Mouse (Mus musculus) hindbrain, embryonic 13.5 days (tissue): ENCODE measurements around the gene Faf1. TPM values are rescaled to one million over a fixed set of nuclear protein-coding genes. Genes with fewer than 3 reads are reported as not detected.

Source experiments
- ATAC-seq: fragments of 200-750 bp; cut with Nextera tagmentation; 2 replicates; pipeline ENCODE4 v1.8.0; 2017; ENCODE audit warnings: moderate TSS enrichment; ENCODE audit not compliant: low FRiP score
- H3K27ac ChIP-seq: fragments of 300-500 bp; sonication (generic); 2 replicates; pipeline ENCODE4 v1.5.1; 2015; ENCODE audit warnings: inconsistent platforms, mild to moderate bottlenecking, moderate library complexity
- H3K27me3 ChIP-seq: fragments of 300-500 bp; sonication (generic); 2 replicates; pipeline ENCODE4 v1.6.1; 2015; ENCODE audit warnings: mild to moderate bottlenecking, inconsistent platforms
- H3K36me3 ChIP-seq: fragments of 300-500 bp; sonication (generic); 2 replicates; pipeline ENCODE4 v1.6.1; 2015; ENCODE audit warnings: mild to moderate bottlenecking, inconsistent platforms
- H3K4me1 ChIP-seq: fragments of 300-500 bp; sonication (generic); replicated peaks from 2 replicates; pipeline ENCODE4 v1.6.1; 2015; ENCODE audit warnings: inconsistent platforms
- H3K4me2 ChIP-seq: fragments of 300-500 bp; sonication (generic); 2 replicates; pipeline ENCODE4 v1.6.1; 2015; ENCODE audit warnings: inconsistent platforms, mild to moderate bottlenecking, moderate library complexity
- H3K4me3 ChIP-seq: fragments of 300-500 bp; sonication (generic); 2 replicates; pipeline ENCODE4 v1.5.1; 2015; ENCODE audit warnings: mild to moderate bottlenecking, inconsistent platforms
- H3K9ac ChIP-seq: fragments of 300-500 bp; sonication (generic); 2 replicates; pipeline ENCODE4 v1.6.1; 2015; ENCODE audit warnings: mild to moderate bottlenecking, inconsistent platforms
- H3K9me3 ChIP-seq: fragments of 300-500 bp; sonication (generic); 2 replicates; pipeline ENCODE4 v1.6.1; 2016; ENCODE audit warnings: inconsistent platforms
- WGBS: fragments of 180-500 bp; shearing (Covaris S2); methylation state at CpG from one replicate; pipeline ENCODE4 v1.1.7; 2015; 5-methylcytosine and 5-hydroxymethylcytosine counted together
- polyA plus RNA-seq: library from polyadenylated mRNA; unstranded; fragments of >200 nt; fragmentation: Nextera tagmentation; extraction: Ambion mirVana; gene quantifications from 2 replicates; pipeline ENCODE4 v1.2.1, GENCODE M21; 2015

Gene Faf1
- polyA plus RNA-seq, result 32.0 and 32.6 TPM in 2 replicates

DNA sequence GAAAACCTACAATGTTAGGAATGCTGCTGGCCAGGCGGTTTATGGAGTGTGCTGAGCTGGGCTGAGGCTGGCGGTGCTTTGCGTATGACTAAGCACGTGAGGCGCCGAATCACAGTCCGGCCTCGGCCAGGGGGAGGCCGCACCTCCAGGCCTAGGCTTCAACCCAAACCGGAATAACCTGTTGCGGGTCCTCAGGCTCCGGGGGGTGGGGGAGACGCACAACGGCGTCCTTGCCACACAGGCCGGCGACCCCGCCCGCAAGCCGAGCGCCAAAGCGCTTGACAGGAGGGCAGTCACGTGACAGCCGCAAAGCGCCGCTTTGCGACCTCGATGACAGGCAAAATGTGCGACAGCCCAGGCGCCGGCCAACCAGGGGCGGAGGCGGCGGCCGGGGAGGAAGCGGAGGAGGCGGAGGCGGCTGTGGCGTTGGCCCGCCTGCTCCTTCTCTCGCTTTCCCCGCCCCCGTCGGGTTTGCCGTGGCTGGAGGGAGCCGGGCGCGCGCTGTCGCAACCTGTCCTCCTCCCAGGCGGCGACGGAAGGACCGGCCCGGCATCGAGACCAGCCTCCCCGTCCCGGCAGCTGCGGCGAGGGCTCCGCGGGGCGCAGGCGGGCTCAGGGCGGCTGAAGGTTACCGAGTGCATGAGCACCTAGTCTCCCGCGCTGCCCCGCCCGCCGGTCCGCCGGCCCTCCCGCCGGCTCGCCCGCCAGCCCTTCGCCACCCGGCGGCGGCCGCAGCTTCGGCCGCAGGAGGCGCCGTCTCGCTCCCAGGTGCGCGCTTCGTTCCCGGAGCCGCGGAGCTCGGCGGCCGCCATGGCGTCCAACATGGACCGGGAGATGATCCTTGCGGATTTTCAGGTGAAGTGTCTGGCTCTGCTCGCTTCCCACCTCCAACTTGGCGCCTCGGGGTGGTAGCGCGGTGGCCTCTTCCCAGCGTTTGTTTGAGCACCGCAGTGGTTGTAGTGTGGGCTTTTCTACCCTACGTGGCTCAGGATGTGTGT is at the start of gene Faf1:
Gene Faf1, plus strand, starts transcription at position 371 of the 998 bp plus-strand sequence.
- Histone ChIP-seq H3K4me3 (peak within 1 kb of the TSS; percentile 85), H3K27me3 (0 out of 2 replicates have a peak, but pooled peaks cover 3% of the 10 kb centered on the region), H3K4me1 (peaks cover 8% of the 10 kb centered on the region), H3K27ac (peak within 1 kb of the TSS; percentile 97), H3K9me3 (no peaks in the 10 kb centered on the region), H3K9ac (peak within 1 kb of the TSS; percentile 92), H3K4me2 (peak within 1 kb of the TSS; percentile 61), H3K36me3 (no peaks in the 10 kb centered on the region)
- WGBS, result under 1% methylated on average over 88 of the region's 107 CpGs
- ATAC-seq, result peak; percentile 98

GRCm38 (mm10) chr4:109630215-109630614 is 46.2 kb upstream of the Faf1 start:
- Histone ChIP-seq H3K4me3 (no peak overlapping the region), H3K27ac (no peak overlapping the region), H3K27me3 (no peaks in the 10 kb centered on the region), H3K9me3 (no peaks in the 10 kb centered on the region), H3K36me3 (no peaks in the 10 kb centered on the region), H3K4me1 (no peaks in the 10 kb centered on the region), H3K4me2 (no peak overlapping the region), H3K9ac (no peak overlapping the region)
- WGBS, result 74% methylated on average over 2 of the region's 2 CpGs
- ATAC-seq, result no peak

GRCm38 (mm10) chr4:109631029-109631428 is 45.4 kb upstream of the Faf1 start:
- no peaks in the 10 kb centered on the region for H3K4me1 ChIP-seq
- no peak for ATAC-seq
- no peak overlapping the region for H3K4me3 ChIP-seq
- 87% methylated on average over 4 of the region's 4 CpGs for WGBS
- no peaks in the 10 kb centered on the region for H3K36me3 ChIP-seq
- H3K9ac ChIP-seq, result no peak overlapping the region
- no peak overlapping the region for H3K4me2 ChIP-seq
- H3K9me3 ChIP-seq, result no peaks in the 10 kb centered on the region
- no peak overlapping the region for H3K27ac ChIP-seq
- no peaks in the 10 kb centered on the region for H3K27me3 ChIP-seq

- Histone ChIP-seq H3K4me1 (no peaks in the 10 kb centered on the region), H3K27ac (no peak overlapping the region), H3K9ac (no peak overlapping the region), H3K36me3 (no peaks in the 10 kb centered on the region), H3K4me3 (no peak overlapping the region), H3K27me3 (no peaks in the 10 kb centered on the region), H3K4me2 (no peak overlapping the region), H3K9me3 (no peaks in the 10 kb centered on the region)
- ATAC-seq, result no peak
- WGBS, result 94% methylated on average over 2 of the region's 2 CpGs
These were observed 41.4 kb upstream of the Faf1 start for GRCm38 (mm10) chr4:109634971-109635370.

DNA sequence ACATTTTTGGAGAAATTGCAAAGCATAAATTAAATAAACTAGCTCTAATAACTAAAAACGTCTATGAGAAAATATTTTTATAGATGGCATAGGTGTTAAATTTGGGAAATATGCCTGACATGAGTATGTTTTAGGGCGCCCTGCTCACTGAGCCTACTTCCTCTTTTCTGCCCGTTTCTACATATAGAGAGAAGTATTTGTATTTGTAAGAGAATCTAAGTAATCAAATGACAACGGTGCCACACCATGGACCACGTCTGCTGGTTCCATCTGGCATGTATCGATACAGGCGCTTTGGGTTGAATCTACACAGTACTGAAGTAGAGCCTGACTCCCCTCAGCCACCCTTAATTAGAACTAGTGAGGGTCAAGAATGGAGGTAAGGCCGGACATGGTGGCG is 37.0 kb upstream of the Faf1 start:
- no peak overlapping the region for H3K4me3 ChIP-seq
- 93% methylated on average over 9 of the region's 9 CpGs for WGBS
- no peaks in the 10 kb centered on the region for H3K9me3 ChIP-seq
- no peaks in the 10 kb centered on the region for H3K4me1 ChIP-seq
- no peak overlapping the region for H3K9ac ChIP-seq
- ATAC-seq, result no peak
- H3K27ac ChIP-seq, result no peak overlapping the region
- H3K27me3 ChIP-seq, result no peaks in the 10 kb centered on the region
- no peak overlapping the region for H3K4me2 ChIP-seq
- no peaks in the 10 kb centered on the region for H3K36me3 ChIP-seq

GRCm38 (mm10) chr4:109640141-109640540 is 36.2 kb upstream of the Faf1 start:
- H3K27me3 ChIP-seq, result no peaks in the 10 kb centered on the region
- WGBS, result 95% methylated on average over 7 of the region's 7 CpGs
- H3K4me2 ChIP-seq, result no peak overlapping the region
- no peaks in the 10 kb centered on the region for H3K4me1 ChIP-seq
- no peak overlapping the region for H3K27ac ChIP-seq
- no peak overlapping the region for H3K4me3 ChIP-seq
- H3K9me3 ChIP-seq, result no peaks in the 10 kb centered on the region
- no peak overlapping the region for H3K9ac ChIP-seq
- H3K36me3 ChIP-seq, result no peaks in the 10 kb centered on the region
- ATAC-seq, result no peak

DNA sequence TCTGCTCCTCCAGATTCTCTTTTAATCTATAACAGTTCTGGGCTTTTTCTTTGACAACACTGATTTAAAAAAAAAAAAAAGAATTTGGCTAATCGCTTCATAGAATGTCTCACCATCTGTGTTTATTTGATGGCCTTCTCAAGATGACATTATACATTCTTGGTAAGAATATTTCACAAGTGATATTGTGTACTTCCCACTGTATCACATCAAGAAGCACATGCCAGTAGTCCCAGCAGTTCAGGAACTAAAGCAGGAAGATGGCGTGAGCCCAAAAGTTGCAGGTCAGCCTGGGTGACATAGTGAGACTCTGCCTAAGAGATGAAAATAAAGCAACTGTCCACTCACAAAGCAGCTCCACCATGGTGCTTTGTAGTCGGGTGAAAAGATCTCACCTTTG is 34.9 kb upstream of the Faf1 start:
- 74% methylated on average over 3 of the region's 3 CpGs for WGBS
- H3K4me3 ChIP-seq, result no peak overlapping the region
- no peak overlapping the region for H3K9ac ChIP-seq
- ATAC-seq, result no peak
- H3K27ac ChIP-seq, result no peak overlapping the region
- no peaks in the 10 kb centered on the region for H3K27me3 ChIP-seq
- no peak overlapping the region for H3K4me2 ChIP-seq
- no peaks in the 10 kb centered on the region for H3K36me3 ChIP-seq
- no peaks in the 10 kb centered on the region for H3K4me1 ChIP-seq
- no peaks in the 10 kb centered on the region for H3K9me3 ChIP-seq

- Histone ChIP-seq H3K4me2 (no peak overlapping the region), H3K4me1 (no peaks in the 10 kb centered on the region), H3K27me3 (peaks cover 11% of the 10 kb centered on the region), H3K27ac (no peak overlapping the region), H3K36me3 (no peaks in the 10 kb centered on the region), H3K9me3 (no peaks in the 10 kb centered on the region), H3K9ac (no peak overlapping the region), H3K4me3 (no peak overlapping the region)
- no peak for ATAC-seq
- WGBS, result 82% methylated on average over 4 of the region's 4 CpGs
These were observed 29.1 kb upstream of the Faf1 start for GRCm38 (mm10) chr4:109647281-109647680.

DNA sequence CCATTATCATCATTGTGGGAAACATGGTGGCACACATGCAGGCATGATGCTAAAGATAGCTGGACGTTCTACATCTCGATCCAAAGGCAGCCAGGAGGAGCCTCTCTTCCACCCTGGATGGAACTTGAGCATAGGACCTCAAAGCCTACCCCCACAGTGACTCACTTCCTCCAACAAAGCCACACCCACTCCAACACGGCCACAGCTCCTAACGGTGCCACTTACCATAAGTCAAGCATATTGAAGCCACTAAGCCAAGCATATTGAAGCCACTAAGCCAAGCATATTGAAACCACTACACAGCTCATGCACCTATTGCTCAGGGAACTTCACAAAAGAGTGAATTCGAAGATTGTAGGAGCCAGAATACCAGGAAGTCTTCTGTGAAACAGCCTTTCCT is 27.1 kb upstream of the Faf1 start:
- Histone ChIP-seq H3K4me2 (no peak overlapping the region), H3K4me1 (no peaks in the 10 kb centered on the region), H3K4me3 (no peak overlapping the region), H3K9me3 (no peaks in the 10 kb centered on the region), H3K27me3 (peaks cover 21% of the 10 kb centered on the region), H3K27ac (no peak overlapping the region), H3K36me3 (no peaks in the 10 kb centered on the region), H3K9ac (no peak overlapping the region)
- 85% methylated on average over 5 of the region's 5 CpGs for WGBS
- ATAC-seq, result no peak

DNA sequence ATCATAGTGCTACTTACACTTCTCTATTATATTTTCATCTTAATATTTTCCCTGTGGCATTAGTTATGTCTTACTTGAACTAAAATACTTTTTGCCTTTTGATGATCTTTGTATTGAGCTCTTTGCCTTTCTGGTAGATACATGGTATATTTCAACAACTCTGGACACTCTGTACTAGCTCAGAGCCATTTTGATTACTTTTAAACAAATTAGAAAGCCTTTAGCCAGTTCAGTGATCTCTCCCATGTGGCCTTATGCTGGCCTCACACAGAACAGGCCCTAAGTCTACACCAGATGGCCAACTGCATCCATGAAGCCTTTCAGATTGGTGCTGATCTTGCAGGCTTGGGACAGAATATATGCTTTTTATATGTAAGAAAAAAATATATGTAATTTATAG is 23.1 kb upstream of the Faf1 start:
- H3K27me3 ChIP-seq, result peaks cover 58% of the 10 kb centered on the region
- no peak overlapping the region for H3K9ac ChIP-seq
- H3K4me2 ChIP-seq, result no peak overlapping the region
- no peak for ATAC-seq
- H3K9me3 ChIP-seq, result no peaks in the 10 kb centered on the region
- H3K36me3 ChIP-seq, result no peaks in the 10 kb centered on the region
- H3K4me3 ChIP-seq, result no peak overlapping the region
- H3K27ac ChIP-seq, result no peak overlapping the region
- peaks cover 12% of the 10 kb centered on the region for H3K4me1 ChIP-seq

GRCm38 (mm10) chr4:109654701-109655100 is 21.7 kb upstream of the Faf1 start:
- H3K4me3 ChIP-seq, result no peak overlapping the region
- no peaks in the 10 kb centered on the region for H3K9me3 ChIP-seq
- ATAC-seq, result no peak
- no peak overlapping the region for H3K9ac ChIP-seq
- WGBS, result 58% methylated on average over 2 of the region's 2 CpGs
- H3K4me2 ChIP-seq, result no peak overlapping the region
- H3K4me1 ChIP-seq, result peaks cover 12% of the 10 kb centered on the region
- H3K27ac ChIP-seq, result no peak overlapping the region
- no peaks in the 10 kb centered on the region for H3K36me3 ChIP-seq
- H3K27me3 ChIP-seq, result peaks cover 71% of the 10 kb centered on the region

GRCm38 (mm10) chr4:109655738-109656137 is 20.6 kb upstream of the Faf1 start:
- no peak for ATAC-seq
- Histone ChIP-seq H3K9ac (no peak overlapping the region), H3K36me3 (no peaks in the 10 kb centered on the region), H3K4me1 (peaks cover 12% of the 10 kb centered on the region), H3K4me3 (no peak overlapping the region), H3K4me2 (no peak overlapping the region), H3K27ac (no peak overlapping the region), H3K9me3 (no peaks in the 10 kb centered on the region), H3K27me3 (peaks cover 75% of the 10 kb centered on the region)
- WGBS, result 34% methylated on average over 2 of the region's 2 CpGs

GRCm38 (mm10) chr4:109656301-109656700 is 20.1 kb upstream of the Faf1 start:
- peaks cover 80% of the 10 kb centered on the region for H3K27me3 ChIP-seq
- H3K4me3 ChIP-seq, result no peak overlapping the region
- no peak overlapping the region for H3K9ac ChIP-seq
- H3K36me3 ChIP-seq, result no peaks in the 10 kb centered on the region
- H3K4me1 ChIP-seq, result peaks cover 12% of the 10 kb centered on the region
- no peaks in the 10 kb centered on the region for H3K9me3 ChIP-seq
- no peak for ATAC-seq
- 9% methylated on average over 4 of the region's 4 CpGs for WGBS
- no peak overlapping the region for H3K4me2 ChIP-seq
- no peak overlapping the region for H3K27ac ChIP-seq
